Mouse (Mus musculus): Measurements from ENCODE around the gene Astn2. TPM values are rescaled to one million over a fixed set of nuclear protein-coding genes. Genes with fewer than 3 reads are reported as not detected.

Astn2 gene
- polyA plus RNA-seq, 1 experiment: not detected

DNA sequence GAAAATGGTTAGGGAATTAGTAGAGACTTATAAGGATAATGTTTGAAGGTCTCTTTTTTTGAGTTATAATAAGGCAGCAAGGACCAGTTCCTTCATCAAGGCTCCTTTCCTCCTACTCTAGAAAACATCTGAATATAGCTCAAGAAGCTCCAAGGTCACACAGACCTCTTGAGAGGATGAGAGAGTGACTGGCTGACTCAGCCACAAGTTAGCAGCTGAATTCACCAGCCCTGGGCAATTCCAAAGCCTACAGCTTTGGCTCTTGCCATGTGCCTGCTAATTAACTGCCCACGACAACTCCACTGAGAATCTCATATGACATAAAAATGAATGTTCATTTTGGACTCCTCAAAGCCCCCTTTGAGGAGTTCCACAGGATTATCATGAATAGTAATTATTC, 686.5 kb downstream of the Astn2 start:
- Histone ChIP-seq H3K27ac (ENCODE audit: insufficient read depth, low read depth, low read length) (no peak overlapping the region), H3K4me1 (ENCODE audit: control insufficient read depth, insufficient read depth, low read length) (no peaks in the 10 kb centered on the region), H3K4me3 (ENCODE audit: insufficient read depth, low read depth, low read length) (no peak overlapping the region)
- WGBS: 67% methylated on average over 1 of the region's 1 CpGs
- no peak for TF ChIP-seq CTCF (IDR thresholded peaks at IDR 0.05; ENCODE audit: insufficient read depth, low read depth, low read length)
- no peak for TF ChIP-seq POLR2A (IDR thresholded peaks at IDR 0.05; ENCODE audit: insufficient read depth, low read depth, low read length)

DNA sequence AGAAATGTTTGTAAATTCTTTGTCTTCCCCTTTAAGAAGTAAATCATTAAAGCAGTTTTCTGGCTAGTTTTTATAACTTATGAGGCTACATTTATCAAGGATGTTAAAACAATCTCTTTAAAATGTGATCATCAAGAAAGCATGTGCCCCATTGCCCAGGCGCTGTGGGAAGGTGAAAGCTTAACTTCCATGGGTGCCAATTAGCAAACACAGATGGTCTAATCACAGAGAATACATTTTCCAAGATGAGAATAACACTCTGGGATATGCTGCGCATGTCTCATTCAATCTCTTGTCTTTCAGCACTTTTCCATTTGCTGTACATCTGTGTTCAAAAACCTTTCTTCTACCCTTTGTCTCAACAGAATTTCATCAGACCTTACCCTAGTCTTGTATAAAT, 688.3 kb downstream of the Astn2 start:
- no peak for TF ChIP-seq CTCF (IDR thresholded peaks at IDR 0.05; ENCODE audit: insufficient read depth, low read depth, low read length)
- 91% methylated on average over 2 of the region's 2 CpGs for WGBS
- Histone ChIP-seq H3K4me3 (ENCODE audit: insufficient read depth, low read depth, low read length) (no peak overlapping the region), H3K4me1 (ENCODE audit: control insufficient read depth, insufficient read depth, low read length) (no peaks in the 10 kb centered on the region), H3K27ac (ENCODE audit: insufficient read depth, low read depth, low read length) (no peak overlapping the region)

DNA sequence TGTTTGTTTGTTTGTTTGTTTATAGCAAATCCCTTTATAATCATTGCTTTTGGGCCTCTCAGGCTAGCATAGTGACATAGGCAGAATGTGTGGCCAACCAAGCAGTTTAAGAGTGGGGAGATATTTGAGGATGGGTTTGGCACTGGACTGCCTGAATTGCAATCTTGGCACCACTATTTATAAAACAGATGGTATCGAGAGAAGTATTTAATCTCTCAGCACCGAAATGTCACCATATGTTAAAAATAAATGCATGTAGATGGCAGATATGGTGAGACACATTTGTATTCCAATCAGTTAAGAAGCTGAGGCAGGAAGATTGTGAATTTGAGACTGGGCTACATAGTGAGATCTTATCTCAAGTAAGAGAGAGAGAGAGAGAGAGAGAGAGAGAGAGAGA, 692.7 kb downstream of the Astn2 start:
- WGBS: 80% methylated on average over 2 of the region's 2 CpGs
- no peaks in the 10 kb centered on the region for H3K4me1 ChIP-seq (ENCODE audit: control insufficient read depth, insufficient read depth, low read length)
- no peak overlapping the region for H3K4me3 ChIP-seq (ENCODE audit: insufficient read depth, low read depth, low read length)
- no peak overlapping the region for H3K27ac ChIP-seq (ENCODE audit: insufficient read depth, low read depth, low read length)
- TF ChIP-seq POLR2A (IDR thresholded peaks at IDR 0.05; ENCODE audit: insufficient read depth, low read depth, low read length) (no peak), CTCF (IDR thresholded peaks at IDR 0.05; ENCODE audit: insufficient read depth, low read depth, low read length) (no peak)

DNA sequence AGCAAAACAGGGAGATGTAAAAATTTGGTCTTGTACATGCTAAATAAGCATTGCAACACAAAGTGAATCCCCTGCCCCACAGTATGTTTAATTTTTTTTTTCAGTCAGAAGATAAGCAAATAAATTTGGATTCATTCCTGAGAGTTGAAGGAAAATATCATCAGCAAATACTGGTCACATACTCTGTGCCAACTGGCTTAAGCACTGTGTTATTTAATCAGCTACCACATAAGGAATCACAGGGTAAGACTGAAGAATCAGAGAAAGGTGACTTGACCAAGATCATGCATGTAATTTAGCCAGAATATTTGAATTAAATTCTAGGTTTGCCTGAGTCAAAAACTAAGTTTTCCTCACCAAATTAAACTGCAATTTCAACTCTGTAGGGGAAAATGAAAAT, 693.8 kb downstream of the Astn2 start:
- TF ChIP-seq POLR2A (IDR thresholded peaks at IDR 0.05; ENCODE audit: insufficient read depth, low read depth, low read length) (no peak), CTCF (IDR thresholded peaks at IDR 0.05; ENCODE audit: insufficient read depth, low read depth, low read length) (no peak)
- no peak overlapping the region for H3K4me3 ChIP-seq (ENCODE audit: insufficient read depth, low read depth, low read length)
- no peak overlapping the region for H3K27ac ChIP-seq (ENCODE audit: insufficient read depth, low read depth, low read length)
- no peaks in the 10 kb centered on the region for H3K4me1 ChIP-seq (ENCODE audit: control insufficient read depth, insufficient read depth, low read length)

DNA sequence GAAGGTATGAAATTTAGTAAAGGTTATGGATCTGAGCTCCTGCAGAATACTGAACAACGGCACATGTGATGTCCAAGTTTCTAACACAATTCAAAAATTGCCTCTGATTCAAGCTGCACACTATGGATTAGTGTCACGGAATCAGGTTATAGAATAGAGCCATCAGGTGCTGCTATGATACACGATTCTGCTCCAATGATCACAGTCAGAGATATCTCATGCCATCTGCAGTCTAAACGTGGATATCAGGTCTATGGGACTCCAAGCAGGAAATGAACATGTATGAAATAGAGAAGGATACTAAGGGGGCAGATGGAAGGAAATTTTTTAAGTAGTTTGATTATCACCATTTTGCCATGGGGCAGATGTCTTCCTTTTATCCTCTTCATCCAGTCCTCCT, 702.6 kb downstream of the Astn2 start:
- TF ChIP-seq POLR2A (IDR thresholded peaks at IDR 0.05; ENCODE audit: insufficient read depth, low read depth, low read length) (no peak), CTCF (IDR thresholded peaks at IDR 0.05; ENCODE audit: insufficient read depth, low read depth, low read length) (no peak)
- H3K4me3 ChIP-seq (ENCODE audit: insufficient read depth, low read depth, low read length): no peak overlapping the region
- H3K4me1 ChIP-seq (ENCODE audit: control insufficient read depth, insufficient read depth, low read length): no peaks in the 10 kb centered on the region
- WGBS: 88% methylated on average over 4 of the region's 4 CpGs
- H3K27ac ChIP-seq (ENCODE audit: insufficient read depth, low read depth, low read length): no peak overlapping the region

DNA sequence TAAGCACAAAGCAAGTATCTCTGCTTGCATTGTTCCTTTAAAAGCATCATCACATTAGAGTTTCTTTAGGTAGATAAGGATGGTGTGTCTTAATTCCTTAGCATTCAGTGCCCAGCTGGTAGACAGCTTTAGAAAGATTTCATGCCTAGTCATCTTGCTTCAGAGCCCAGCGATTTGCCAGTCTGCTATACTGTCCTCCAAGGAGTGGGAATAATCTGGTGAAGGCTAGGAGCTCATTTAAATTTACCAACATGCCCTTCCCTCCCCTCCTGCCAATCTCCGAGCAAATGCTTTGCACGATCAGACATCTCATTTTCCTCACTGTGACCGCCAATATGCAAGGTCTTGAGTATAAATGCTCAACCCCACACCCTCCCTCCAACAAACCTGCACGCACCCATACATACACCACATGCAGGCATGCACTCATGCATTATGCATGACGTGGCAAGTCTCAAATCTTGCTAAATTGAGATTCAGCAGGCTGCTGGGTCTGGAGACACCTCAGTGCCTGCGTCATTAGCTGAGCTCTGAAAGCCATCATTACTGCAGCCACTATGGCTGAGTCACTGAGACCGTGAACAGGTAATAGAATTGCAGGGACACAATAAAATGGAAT, 704.6 kb downstream of the Astn2 start:
- no peak overlapping the region for H3K27ac ChIP-seq (ENCODE audit: insufficient read depth, low read depth, low read length)
- H3K4me1 ChIP-seq (ENCODE audit: control insufficient read depth, insufficient read depth, low read length): no peaks in the 10 kb centered on the region
- TF ChIP-seq CTCF (IDR thresholded peaks at IDR 0.05; ENCODE audit: insufficient read depth, low read depth, low read length): no peak
- no peak for TF ChIP-seq POLR2A (IDR thresholded peaks at IDR 0.05; ENCODE audit: insufficient read depth, low read depth, low read length)
- 49% methylated on average over 8 of the region's 8 CpGs for WGBS
- H3K4me3 ChIP-seq (ENCODE audit: insufficient read depth, low read depth, low read length): no peak overlapping the region

DNA sequence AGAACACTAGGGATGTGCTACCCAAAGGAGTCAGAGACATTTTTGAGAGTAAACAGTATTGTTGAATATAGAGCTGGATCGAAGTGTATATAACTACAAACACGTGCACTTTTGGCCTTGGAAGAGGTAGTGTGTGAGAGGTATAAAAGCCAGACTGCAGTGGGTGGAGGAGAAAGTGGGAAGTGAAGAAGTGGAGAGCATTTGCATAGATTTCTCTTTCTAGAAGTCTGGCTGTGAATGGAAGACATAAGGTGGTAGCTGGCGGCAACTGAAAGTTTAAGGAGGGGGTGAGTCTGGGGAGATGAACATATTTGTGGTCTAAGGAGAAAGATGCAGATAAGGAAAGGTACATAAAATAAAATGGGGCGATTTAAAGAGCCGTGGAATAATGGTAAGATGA, 709.2 kb downstream of the Astn2 start:
- H3K4me1 ChIP-seq (ENCODE audit: control insufficient read depth, insufficient read depth, low read length): no peaks in the 10 kb centered on the region
- no peak overlapping the region for H3K27ac ChIP-seq (ENCODE audit: insufficient read depth, low read depth, low read length)
- H3K4me3 ChIP-seq (ENCODE audit: insufficient read depth, low read depth, low read length): no peak overlapping the region
- no peak for TF ChIP-seq CTCF (IDR thresholded peaks at IDR 0.05; ENCODE audit: insufficient read depth, low read depth, low read length)
- TF ChIP-seq POLR2A (IDR thresholded peaks at IDR 0.05; ENCODE audit: insufficient read depth, low read depth, low read length): no peak
- WGBS: 95% methylated on average over 5 of the region's 5 CpGs

DNA sequence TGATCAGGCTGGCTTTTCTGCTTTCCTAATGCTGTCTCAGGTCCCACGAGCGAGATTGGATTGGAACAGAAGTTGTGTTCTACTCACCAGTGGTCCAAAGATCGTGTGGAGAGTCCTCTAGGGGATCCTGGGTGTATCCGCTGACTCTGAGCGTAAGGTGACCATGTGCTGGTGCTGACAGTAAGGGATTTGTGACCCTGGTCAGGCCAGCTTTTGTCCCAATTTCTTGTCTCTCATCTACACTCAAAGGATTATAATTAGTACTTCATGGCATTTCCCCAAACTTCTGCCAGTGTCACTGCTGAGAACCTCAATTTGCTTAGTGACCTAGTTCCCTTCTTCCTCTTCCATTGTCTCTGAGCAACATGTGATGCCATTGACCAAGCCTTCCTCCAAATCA, 710.4 kb downstream of the Astn2 start:
- H3K4me1 ChIP-seq (ENCODE audit: control insufficient read depth, insufficient read depth, low read length): no peaks in the 10 kb centered on the region
- TF ChIP-seq POLR2A (IDR thresholded peaks at IDR 0.05; ENCODE audit: insufficient read depth, low read depth, low read length) (no peak), CTCF (IDR thresholded peaks at IDR 0.05; ENCODE audit: insufficient read depth, low read depth, low read length) (no peak)
- no peak overlapping the region for H3K27ac ChIP-seq (ENCODE audit: insufficient read depth, low read depth, low read length)
- H3K4me3 ChIP-seq (ENCODE audit: insufficient read depth, low read depth, low read length): no peak overlapping the region
- 92% methylated on average over 5 of the region's 5 CpGs for WGBS

DNA sequence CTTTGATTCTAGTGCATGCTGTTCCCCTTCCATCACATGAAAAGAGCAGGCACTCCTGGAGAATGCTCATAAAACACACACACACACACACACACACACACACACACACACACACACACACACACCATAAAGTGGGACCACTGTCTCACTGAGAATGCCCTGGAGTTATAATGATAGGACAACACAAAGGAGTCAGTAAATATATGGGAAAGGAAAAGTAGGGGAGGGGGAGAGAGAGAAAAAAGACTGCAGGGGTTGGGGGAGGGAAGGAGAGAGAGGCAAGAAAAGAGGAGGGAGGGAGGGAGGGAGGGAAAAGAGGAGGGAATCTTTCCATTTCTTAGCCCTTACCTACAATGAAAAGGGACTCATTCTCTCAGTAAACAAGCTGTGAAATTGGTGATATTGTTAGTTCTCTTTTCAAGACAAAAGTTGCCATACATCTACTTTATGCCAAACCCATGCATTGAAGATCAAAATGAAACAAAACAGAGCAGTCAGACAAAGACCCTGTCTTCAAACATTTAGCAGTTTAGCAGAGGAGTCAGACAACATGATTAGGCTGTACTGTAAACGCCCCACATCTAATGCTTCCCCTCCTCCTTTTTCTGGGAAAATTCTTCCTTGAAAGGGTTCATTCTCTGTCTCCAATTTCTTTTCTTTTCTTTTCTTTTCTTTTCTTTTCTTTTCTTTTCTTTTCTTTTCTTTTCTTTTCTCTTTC, 717.2 kb downstream of the Astn2 start:
- Histone ChIP-seq H3K27ac (ENCODE audit: insufficient read depth, low read depth, low read length) (no peak overlapping the region), H3K4me1 (ENCODE audit: control insufficient read depth, insufficient read depth, low read length) (no peaks in the 10 kb centered on the region), H3K4me3 (ENCODE audit: insufficient read depth, low read depth, low read length) (no peak overlapping the region)
- TF ChIP-seq CTCF (IDR thresholded peaks at IDR 0.05; ENCODE audit: insufficient read depth, low read depth, low read length) (no peak), POLR2A (IDR thresholded peaks at IDR 0.05; ENCODE audit: insufficient read depth, low read depth, low read length) (no peak)
- 44% methylated on average over 1 of the region's 1 CpGs for WGBS
